Mouse (Mus musculus): Measurements from ENCODE around the gene Map10.

The Map10 gene

GRCm38 (mm10) chr8:125669700-125670195, at the start of gene Map10:
Gene Map10, plus strand, starts transcription at chr8:125669818.
- peak; percentile 31 for DNase-seq (ENCODE audit: low spot score)

GRCm38 (mm10) chr8:125620301-125620700, 49.3 kb upstream of the Map10 start:
- no peak for DNase-seq (ENCODE audit: low spot score)

- DNase-seq (ENCODE audit: low spot score): no peak
These were observed 45.3 kb upstream of the Map10 start for GRCm38 (mm10) chr8:125624287-125624686.

- DNase-seq (ENCODE audit: low spot score): no peak
These were observed 43.2 kb upstream of the Map10 start for GRCm38 (mm10) chr8:125626381-125626780.

- no peak for DNase-seq (ENCODE audit: low spot score)
These were observed 40.8 kb upstream of the Map10 start for GRCm38 (mm10) chr8:125628834-125629233.

GRCm38 (mm10) chr8:125638411-125639058, 31.1 kb upstream of the Map10 start:
- DNase-seq (ENCODE audit: low spot score): no peak

GRCm38 (mm10) chr8:125639631-125640030, 30.0 kb upstream of the Map10 start:
- DNase-seq (ENCODE audit: low spot score): no peak

GRCm38 (mm10) chr8:125640766-125641165, 28.9 kb upstream of the Map10 start:
- no peak for DNase-seq (ENCODE audit: low spot score)

- no peak for DNase-seq (ENCODE audit: low spot score)
These were observed 27.8 kb upstream of the Map10 start for GRCm38 (mm10) chr8:125641808-125642207.

GRCm38 (mm10) chr8:125645757-125646478, 23.7 kb upstream of the Map10 start:
- DNase-seq (ENCODE audit: low spot score): no peak

GRCm38 (mm10) chr8:125649447-125649846, 20.2 kb upstream of the Map10 start:
- no peak for DNase-seq (ENCODE audit: low spot score)

GRCm38 (mm10) chr8:125654821-125655220, 14.8 kb upstream of the Map10 start:
- DNase-seq (ENCODE audit: low spot score): no peak

GRCm38 (mm10) chr8:125658508-125658907, 11.1 kb upstream of the Map10 start:
- DNase-seq (ENCODE audit: low spot score): no peak

GRCm38 (mm10) chr8:125658926-125659325, 10.7 kb upstream of the Map10 start:
- no peak for DNase-seq (ENCODE audit: low spot score)

- DNase-seq (ENCODE audit: low spot score): no peak
These were observed 9.2 kb upstream of the Map10 start for GRCm38 (mm10) chr8:125660397-125660796.

GRCm38 (mm10) chr8:125661958-125662668, 7.5 kb upstream of the Map10 start:
- DNase-seq (ENCODE audit: low spot score): no peak

GRCm38 (mm10) chr8:125662669-125663048, 7.0 kb upstream of the Map10 start:
- DNase-seq (ENCODE audit: low spot score): no peak

GRCm38 (mm10) chr8:125665183-125665875, 4.3 kb upstream of the Map10 start:
- no peak for DNase-seq (ENCODE audit: low spot score)

- DNase-seq (ENCODE audit: low spot score): no peak
These were observed 3.8 kb upstream of the Map10 start for GRCm38 (mm10) chr8:125665876-125666186.

GRCm38 (mm10) chr8:125666201-125666600, 3.4 kb upstream of the Map10 start:
- no peak for DNase-seq (ENCODE audit: low spot score)

- DNase-seq (ENCODE audit: low spot score): no peak
These were observed 2.4 kb upstream of the Map10 start for GRCm38 (mm10) chr8:125667248-125667647.

GRCm38 (mm10) chr8:125669159-125669699, 389 bp upstream of the Map10 start:
- DNase-seq (ENCODE audit: low spot score): no peak
